Mouse (Mus musculus): ENCODE measurements around the gene Iqgap2. TPM values are rescaled to one million over a fixed set of nuclear protein-coding genes. Genes with fewer than 3 reads are reported as not detected.

Gene Iqgap2
- total RNA-seq, 2 experiments from 2014 or later, result 0.94 to 1.3 TPM

DNA sequence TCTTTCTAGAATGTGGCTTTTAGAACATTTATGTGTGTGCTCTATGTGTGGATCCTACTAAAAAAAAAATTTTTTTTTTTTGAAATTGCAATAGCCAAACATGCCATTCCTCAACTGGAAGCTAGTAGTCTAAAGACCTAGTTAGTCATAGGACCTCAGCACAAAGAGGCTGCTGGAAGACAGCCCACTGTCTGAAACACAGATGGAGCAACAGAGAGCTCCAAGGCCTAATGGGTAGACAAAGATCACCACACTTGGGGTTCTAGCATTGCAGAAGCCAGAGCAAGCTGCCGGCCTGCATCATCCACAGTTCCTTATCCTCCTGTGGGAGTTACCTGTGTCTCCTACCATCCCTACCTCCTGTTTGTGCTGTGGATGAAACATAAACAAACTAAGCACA lies 251.3 kb downstream of the Iqgap2 start:
- intact Hi-C loops (cut with DNase I), result no loop called here
- peak; percentile 30 for DNase-seq
- TF ChIP-seq CTCF (IDR thresholded peaks at IDR 0.05), result no peak
- Histone ChIP-seq H3K4me3 (no peak overlapping the region), H3K27ac (peak overlapping the region; percentile 35; the same call in 1 of the 2 replicates)

DNA sequence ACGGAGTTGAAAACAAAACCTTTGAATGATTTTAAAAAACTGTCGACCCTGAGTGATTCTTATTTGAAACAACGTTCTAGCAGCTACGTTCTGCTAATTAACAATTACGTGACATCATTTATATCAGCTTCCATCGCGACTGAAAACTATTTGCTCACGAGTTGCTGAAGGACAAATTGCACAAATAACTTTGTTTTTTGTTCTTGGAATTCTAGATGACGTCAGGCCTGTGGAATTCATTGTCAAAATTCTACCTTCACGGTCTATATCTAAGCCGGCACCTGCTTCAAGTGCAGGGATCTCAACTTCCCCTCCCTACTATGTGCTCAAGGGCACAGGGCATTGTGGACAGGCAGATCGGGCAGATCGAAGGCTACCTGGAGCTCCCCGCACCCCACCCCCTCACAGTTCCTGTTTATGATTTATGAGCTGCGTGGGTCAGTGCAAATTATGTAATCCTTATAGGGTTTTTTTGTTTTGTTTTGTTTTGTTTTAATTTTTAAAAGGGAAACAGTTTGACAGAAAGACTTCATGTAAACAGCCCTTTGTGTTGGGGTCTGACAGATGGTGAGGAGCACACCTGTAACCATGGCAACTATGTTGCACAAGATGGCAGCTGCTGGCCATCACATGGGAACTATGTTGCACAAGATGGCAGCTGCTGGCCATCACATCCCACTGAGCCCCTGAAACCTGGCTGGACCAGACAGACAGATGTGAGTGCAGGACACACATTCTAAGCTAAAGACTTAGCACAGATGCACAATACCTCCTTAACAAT lies 252.2 kb downstream of the Iqgap2 start:
- H3K4me3 ChIP-seq, result peak overlapping the region; percentile 43
- peak overlapping the region; percentile 53 for H3K27ac ChIP-seq
- TF ChIP-seq CTCF (IDR thresholded peaks at IDR 0.05), result no peak
- intact Hi-C loops (cut with DNase I), result no loop called here
- no peak for DNase-seq

DNA sequence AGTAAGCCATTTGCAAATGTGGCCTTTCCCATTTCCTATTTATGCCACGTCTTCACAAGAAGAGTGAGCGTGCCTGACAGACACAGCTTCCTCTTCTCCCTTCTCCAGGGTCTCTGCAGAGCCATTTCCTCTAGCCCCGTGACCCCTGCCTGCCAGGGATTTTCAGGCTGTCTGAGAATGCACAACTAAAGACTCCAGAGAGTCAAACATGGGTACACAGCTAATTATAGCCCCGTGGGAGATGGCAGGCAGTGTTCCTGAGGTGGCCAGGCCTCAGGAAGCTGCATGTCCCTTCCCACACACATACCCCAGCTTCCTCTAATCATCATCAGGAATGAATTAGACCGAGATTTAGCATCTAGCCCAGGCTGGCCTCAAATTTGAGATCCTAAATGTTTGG lies 252.8 kb downstream of the Iqgap2 start:
- H3K27ac ChIP-seq, result peak overlapping the region; percentile 53
- no peak for TF ChIP-seq CTCF (IDR thresholded peaks at IDR 0.05)
- intact Hi-C loops (cut with DNase I), result no loop called here
- H3K4me3 ChIP-seq, result peak overlapping the region; percentile 43
- no peak for DNase-seq

DNA sequence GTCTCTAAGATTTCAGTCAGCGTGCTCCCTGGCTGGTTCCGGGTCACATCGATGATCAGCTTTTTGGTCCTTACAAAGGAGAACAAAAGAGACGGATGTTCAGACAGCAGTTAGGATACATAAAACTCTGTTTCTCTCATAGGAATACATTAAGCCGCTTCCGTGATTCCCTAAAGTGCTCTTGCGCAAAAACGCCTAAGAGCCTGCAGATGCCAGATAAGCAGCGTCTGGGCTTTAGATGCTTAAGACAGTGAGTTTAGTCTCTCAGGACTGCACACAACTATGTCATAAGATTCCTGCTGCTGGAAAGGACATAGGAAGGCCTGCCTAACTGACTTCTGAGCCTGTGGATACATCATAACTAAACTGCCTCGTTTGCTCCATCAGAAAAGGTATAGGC lies 254.0 kb downstream of the Iqgap2 start:
- intact Hi-C loops (cut with DNase I), result no loop called here
- no peak for TF ChIP-seq CTCF (IDR thresholded peaks at IDR 0.05)
- no peak overlapping the region for H3K27ac ChIP-seq
- no peak for DNase-seq
- no peak overlapping the region for H3K4me3 ChIP-seq

DNA sequence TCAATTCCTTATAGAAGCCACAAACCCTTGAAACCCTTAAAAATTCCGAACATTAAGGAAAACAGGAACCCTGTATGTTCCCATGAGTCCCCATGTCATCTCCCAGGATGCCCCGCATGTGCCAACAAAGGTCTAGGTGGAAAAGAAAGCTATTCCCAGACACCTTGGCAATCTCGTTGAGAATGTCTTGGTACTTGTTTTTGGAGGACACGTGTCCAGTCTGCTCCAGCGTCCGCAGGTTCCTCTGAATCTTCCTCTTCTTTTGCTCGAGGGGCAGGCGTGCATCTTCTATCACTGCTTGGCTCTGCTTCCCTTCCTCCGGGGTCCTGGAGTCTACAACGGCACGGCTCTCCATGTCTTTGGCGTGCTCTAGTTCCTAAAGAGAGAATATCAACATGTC lies 256.4 kb downstream of the Iqgap2 start:
- no peak for DNase-seq
- TF ChIP-seq CTCF (IDR thresholded peaks at IDR 0.05), result no peak
- intact Hi-C loops (cut with DNase I), result no loop called here
- no peak overlapping the region for H3K27ac ChIP-seq
- no peak overlapping the region for H3K4me3 ChIP-seq

DNA sequence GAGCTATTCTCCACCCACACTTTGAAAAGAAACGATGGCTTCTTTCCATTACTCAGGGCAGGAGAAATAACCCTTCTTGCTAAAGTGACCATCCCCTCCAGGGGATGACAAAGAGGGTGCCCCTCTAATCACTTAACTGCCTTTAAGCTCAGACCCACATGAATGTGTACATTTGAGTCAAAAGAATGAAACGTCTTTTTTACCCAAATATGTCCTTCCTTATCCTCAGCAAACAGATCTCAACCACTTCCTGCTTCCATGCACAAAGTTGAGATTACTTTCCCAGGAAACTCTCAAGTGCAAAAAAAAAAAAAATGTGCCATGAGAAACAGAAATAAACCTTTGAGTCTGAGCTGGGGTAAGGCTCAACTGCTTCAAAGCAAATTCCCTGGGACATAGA lies 257.3 kb downstream of the Iqgap2 start:
- intact Hi-C loops (cut with DNase I), result no loop called here
- DNase-seq, result no peak
- Histone ChIP-seq H3K27ac (peak overlapping the region; percentile 61), H3K4me3 (peak overlapping the region; percentile 24; the same call in 1 of the 2 replicates)
- no peak for TF ChIP-seq CTCF (IDR thresholded peaks at IDR 0.05)

DNA sequence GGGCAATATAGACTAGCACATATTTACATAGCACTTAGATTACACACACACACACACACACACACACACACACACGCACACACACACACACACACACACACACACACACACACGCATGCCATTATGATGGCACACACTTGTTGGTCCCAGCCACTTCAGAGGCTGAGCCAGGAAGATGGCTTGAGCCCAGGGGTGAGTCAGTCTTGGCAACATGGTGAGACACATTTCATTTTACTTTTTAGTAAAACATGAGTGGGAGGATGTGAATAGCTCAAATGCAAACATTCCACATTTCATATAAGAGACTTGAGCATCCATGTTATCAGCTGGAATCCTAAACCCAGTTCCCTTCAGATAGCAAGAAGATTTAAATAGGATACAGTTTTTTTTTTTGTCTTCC lies 258.3 kb downstream of the Iqgap2 start:
- TF ChIP-seq CTCF (IDR thresholded peaks at IDR 0.05), result no peak
- intact Hi-C loops (cut with DNase I), result no loop called here
- peak; percentile 65 for DNase-seq
- Histone ChIP-seq H3K4me3 (no peak overlapping the region), H3K27ac (no peak overlapping the region)

DNA sequence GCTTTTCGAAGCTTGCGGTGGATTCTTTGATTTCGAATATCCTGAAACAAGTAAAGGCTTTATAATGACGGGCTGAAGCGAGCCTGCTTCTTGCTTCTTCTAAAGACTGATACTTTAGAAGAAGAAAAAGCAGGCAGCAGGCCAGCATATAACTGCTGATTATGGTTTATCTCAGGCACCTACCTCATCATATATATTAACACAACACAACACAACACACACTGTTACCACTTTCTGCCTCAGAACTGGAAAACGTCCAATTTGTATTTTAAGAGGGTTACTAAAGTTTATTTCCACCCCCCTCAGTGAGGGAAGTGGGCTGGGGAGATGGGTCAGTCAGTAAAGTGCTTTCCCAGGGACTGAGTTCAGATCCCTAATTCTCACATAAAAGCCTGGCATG lies 259.6 kb downstream of the Iqgap2 start:
- Histone ChIP-seq H3K4me3 (no peak overlapping the region), H3K27ac (no peak overlapping the region)
- intact Hi-C loops (cut with DNase I), result no loop called here
- no peak for TF ChIP-seq CTCF (IDR thresholded peaks at IDR 0.05)
- no peak for DNase-seq

DNA sequence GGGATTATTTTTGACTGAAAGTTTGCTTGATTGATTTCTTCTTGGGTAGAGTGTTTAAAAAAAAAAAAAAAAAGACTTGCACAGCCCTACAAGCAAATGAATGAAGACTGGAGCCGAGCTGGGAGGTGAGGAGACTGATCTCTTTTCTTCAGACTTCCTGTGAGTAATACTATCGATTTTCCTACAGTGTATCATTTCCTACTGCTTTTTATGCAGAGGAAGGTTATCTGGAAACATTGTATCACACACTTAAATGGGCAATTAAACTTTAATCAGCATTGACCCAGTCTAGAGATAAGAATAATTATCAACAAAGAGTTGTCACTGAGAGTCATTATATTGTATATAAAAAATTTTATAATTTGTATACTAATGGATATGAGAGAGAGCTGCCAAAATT lies 261.0 kb downstream of the Iqgap2 start:
- intact Hi-C loops (cut with DNase I), result no loop called here
- no peak overlapping the region for H3K27ac ChIP-seq
- no peak overlapping the region for H3K4me3 ChIP-seq
- DNase-seq, result no peak
- no peak for TF ChIP-seq CTCF (IDR thresholded peaks at IDR 0.05)

DNA sequence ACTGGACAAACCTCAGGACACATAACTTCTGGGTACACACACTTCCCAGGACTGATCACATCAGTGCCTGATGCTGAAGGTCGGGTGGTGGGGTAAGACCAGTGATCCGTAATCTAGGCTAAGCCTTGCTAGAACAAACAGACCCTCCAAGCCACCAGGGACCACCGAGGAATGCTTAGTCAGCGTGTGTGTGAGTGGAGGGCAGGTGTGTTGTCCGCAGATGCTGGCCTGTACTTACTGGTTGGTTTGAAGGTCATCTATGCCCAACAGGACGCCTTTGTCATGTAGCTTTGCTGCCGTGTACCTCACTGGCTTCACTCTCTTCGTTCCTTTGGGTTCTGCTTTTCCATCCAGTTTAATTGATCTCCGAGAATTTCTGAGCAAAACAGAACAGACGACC lies 262.0 kb downstream of the Iqgap2 start:
- TF ChIP-seq CTCF (IDR thresholded peaks at IDR 0.05), result no peak
- no peak overlapping the region for H3K4me3 ChIP-seq
- no peak for DNase-seq
- intact Hi-C loops (cut with DNase I), result no loop called here
- H3K27ac ChIP-seq, result no peak overlapping the region

DNA sequence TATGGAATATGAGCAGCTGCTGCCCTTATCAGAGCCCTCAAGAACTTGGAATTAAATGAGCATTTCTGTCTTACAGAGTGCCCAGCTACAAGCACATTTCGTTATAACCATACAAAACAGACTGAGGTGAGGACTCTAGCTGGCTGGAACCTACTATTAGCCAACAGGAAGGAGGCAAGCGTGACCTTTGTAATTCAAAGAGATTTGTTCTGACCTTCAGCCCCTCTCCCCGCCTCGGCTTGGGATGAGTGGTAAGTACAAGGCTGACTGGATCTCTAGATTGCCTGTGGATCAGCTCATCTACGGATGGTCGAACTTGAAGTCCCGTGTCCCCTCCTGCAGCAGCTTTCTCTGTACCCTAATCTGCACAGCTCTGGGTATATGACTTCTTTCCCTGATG lies 265.0 kb downstream of the Iqgap2 start:
- DNase-seq, result no peak
- no peak for TF ChIP-seq CTCF (IDR thresholded peaks at IDR 0.05)
- intact Hi-C loops (cut with DNase I), result no loop called here
- Histone ChIP-seq H3K4me3 (no peak overlapping the region), H3K27ac (no peak overlapping the region)

DNA sequence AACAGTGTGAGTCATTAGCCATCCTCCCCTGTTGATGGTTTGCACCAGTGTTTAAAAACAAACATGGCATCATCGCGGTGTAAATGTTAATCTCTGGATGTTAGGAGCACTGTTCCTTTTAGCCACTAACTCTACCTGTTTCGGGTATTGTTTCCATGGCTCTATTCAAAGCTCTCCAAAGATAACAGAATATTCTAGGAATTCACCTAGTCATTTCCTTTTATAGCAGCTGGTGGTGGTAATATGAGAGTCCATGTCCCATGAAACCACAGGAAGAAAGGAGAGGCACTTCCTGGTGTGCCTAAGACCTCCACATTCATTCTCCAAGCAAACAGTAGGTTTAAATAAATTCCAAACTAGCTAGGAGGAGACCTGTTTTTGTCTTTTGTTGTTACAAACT lies 268.7 kb downstream of the Iqgap2 start:
- Histone ChIP-seq H3K4me3 (no peak overlapping the region), H3K27ac (no peak overlapping the region)
- no peak for TF ChIP-seq CTCF (IDR thresholded peaks at IDR 0.05)
- intact Hi-C loops (cut with DNase I), result no loop called here
- DNase-seq, result no peak

DNA sequence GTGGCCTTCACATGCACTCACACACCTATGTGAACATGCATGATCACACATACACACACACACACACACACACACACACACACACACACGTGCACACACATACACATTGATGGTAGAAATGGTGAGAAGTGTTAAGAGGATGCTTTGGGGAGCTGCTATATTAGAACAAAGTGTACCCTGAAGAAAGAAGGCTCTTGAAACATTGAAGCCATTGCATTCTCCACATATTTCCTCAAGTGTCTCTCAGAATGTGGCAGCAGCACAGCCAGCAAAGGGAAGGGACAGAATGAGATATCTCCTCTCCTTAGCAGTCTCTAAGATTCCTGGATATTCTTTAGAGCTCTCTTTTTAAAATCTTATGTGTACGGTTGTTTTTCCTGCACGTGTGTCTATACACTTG lies 270.2 kb downstream of the Iqgap2 start:
- no peak for DNase-seq
- intact Hi-C loops (cut with DNase I), result no loop called here
- TF ChIP-seq CTCF (IDR thresholded peaks at IDR 0.05), result no peak
- H3K4me3 ChIP-seq, result no peak overlapping the region
- H3K27ac ChIP-seq, result no peak overlapping the region

DNA sequence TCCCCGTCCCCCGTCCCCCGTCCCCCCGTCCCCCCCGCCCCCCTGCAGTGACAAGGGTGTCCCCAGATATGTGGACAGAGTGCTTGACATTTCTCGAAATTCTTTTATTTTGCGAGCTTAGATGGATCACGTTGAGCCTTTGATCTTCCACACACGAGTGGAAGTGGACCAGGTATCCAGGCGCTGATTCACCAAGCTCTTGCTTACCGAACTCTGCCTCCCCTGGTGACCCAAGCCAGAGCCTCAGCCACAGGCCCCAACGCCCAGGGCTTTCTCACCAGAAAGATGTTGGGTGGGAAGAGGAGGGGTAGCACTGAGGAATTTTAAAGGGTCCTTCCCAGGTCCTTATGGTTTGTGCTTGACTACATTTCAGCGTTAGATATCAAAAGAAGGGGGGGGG lies 272.9 kb downstream of the Iqgap2 start:
- no peak for DNase-seq
- Histone ChIP-seq H3K27ac (peak overlapping the region; percentile 87), H3K4me3 (peak overlapping the region; percentile 94)
- no peak for TF ChIP-seq CTCF (IDR thresholded peaks at IDR 0.05)
- intact Hi-C loops (cut with DNase I), result no loop called here

Measured in gastrocnemius, adult 2 months (tissue).